Mouse (Mus musculus) layer of hippocampus, postnatal 14 days (tissue): Measurements from ENCODE around the gene Hps6. TPM values are rescaled to one million over a fixed set of nuclear protein-coding genes. Genes with fewer than 3 reads are reported as not detected.

Source experiments
- DNase-seq, 2 experiments: peaks; one replicate each; pipeline ENCODE4 v3.0.0; 2021 to 2022; ENCODE audit warnings: low spot score in 2 of 2, mixed read lengths in 1 of 2
- total RNA-seq, 2 experiments: library from RNA; stranded (reverse); gene quantifications; 2 replicates each; pipeline ENCODE4 v1.2.3; 2021

Hps6 gene
- total RNA-seq, 2 experiments from 2014 or later, result 4.9 to 5.9 TPM

DNA sequence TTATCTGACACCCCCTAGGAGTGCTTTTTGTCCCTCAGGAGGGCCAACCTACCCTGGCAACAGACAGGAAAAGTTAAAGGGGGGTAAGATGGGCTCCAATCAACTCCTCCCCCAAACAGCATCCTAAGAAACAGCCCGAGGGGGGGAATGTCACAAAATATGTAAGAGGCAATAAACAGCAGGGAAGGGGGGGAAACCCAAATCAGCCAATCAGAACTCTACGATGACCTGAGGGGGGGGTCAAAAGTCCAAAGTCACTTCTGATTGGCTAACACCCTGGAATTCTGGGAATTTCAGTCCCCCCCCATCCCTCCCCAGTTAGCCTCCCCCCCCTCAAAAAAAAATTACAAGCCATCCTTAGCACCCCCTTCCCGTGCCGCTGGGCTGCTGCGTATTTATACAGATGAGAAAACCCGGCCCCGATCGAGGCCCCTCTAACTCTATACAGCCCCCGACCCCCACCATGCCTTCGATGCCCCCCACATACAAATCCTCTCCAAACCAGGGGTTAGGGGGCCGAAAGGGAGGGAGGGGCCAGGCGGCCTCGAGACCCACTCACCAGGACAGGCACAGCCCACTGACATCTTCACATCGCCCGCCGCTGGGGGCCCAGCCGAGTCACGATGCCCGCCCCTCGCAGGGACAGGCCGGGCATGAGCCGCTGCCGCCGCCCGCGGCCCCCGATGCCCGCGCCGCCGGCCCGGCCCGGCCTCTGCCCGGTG, 41.1 kb downstream of the Hps6 start, which contains the start of gene Pprc1:
TSS of gene Pprc1 (plus strand) at position 616 of the 722 bp plus-strand sequence.
- no peak for DNase-seq

DNA sequence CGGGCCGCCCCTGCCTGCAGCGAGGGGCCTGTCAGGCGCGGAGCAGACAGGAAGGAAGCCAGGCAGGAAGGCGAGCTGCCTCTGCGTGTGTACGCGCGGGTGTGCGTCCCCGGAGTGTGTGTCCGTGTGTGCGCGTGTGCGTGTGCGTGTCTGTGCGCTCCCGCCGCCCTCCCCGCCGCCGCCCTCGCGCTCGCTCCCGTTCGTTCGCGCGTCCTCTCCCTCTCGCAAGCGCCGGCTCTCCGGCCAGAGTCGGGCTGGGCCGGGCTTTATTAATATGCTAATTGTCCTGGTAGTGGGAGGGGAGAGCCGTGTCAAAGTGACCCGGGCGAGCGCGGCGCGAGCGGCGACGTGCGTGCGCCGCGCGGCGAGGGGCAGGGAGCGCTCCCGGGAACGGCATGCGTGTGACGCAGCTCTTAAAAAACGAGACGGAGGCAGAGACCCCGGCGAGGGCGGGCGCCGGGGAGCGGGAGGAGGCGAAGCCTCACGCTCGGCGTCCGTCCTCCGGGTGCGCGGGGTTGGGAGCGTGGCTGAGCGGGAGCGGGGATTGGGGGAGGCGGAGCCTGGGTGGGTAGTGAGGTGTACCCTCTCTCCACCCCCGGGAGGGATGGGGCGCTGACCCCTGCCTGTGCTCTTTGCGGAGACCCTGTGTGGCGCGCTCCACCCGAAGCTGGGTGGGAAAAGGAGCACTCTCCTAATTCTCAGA, 41.8 kb downstream of the Hps6 start, which contains the start of gene Ldb1:
TSS of gene Ldb1 (minus strand) at position 222 of the 703 bp plus-strand sequence.
- peak; percentile 83 to 86 for DNase-seq

GRCm38 (mm10) chr19:46045696-46046311, 42.5 kb downstream of the Hps6 start:
- no peak for DNase-seq

GRCm38 (mm10) chr19:46046621-46047025, 43.3 kb downstream of the Hps6 start:
- no peak for DNase-seq

DNA sequence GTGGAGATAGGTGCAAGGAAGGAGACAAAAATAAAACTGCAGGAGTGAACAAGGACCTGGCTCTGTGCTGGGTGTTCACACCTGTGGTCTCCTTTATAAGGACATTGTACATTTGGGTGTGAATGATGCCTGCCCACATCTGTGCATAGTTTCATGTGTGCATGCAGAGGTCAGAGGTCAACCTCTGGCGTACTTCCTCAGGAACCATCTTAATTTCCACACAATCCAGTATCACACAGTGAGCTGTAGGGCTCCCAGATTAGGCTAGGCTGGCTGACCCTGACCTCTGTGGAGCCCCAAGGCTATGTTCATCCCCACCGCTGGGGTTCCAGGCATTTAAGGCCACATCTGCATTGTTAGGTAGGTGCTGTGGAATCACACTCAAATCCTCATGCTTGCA, 44.1 kb downstream of the Hps6 start:
- no peak for DNase-seq

DNA sequence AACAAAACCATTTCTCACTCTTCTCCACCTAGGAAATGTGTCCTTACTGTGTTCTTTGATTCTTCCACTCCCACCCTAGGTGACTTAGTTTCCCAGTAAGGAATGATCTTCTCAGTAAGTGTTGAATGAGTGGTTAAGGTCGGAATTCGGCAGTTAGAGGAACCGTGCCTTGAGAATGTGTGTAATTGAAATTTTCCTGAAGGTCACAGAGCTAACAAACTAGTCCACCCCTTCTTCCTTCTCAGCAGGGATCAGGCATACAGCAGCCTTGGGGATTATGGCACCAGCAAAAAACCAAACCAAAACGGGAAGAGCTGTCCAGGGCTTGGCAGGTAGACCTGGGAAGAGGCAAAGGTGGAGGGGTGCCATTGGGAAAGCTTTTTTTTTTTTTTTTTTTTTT, 45.8 kb downstream of the Hps6 start:
- DNase-seq, result no peak

DNA sequence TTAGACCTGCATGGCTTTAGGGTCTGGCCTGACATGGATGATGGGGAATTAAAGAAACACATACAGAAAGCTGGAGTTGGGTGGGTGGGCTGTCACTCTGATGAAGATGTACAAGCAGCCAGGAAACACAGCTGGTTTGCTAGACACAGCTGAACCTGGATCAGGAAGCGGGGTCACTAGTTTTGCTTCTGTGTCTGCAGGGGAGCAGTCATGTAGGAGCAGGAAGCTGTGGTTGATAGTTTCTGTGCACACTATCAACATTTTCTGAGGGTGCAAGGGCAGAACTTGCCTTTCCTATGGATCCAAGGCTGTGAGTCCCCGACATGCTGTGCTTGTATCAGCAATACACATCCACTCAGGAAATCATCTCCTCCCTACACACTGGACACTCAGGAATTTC, 47.2 kb downstream of the Hps6 start:
- DNase-seq, result no peak

Other genes starting within 250 kb of the Hps6 start
- gene Mgea5, start 219.7 kb upstream of the Hps6 start, total RNA-seq, result 100 to 1,000 TPM; 133 to 136 TPM
- 100 to 1,000 TPM; 193 to 195 TPM for gene Kcnip2, start 187.4 kb upstream of the Hps6 start, total RNA-seq
- gene Armh3, start 5.0 kb upstream of the Hps6 start, total RNA-seq, result 10 to 100 TPM; 21.0 to 21.3 TPM
- gene Pprc1, start 41.4 kb downstream of the Hps6 start, total RNA-seq, result 10 to 100 TPM; 23.4 to 29.0 TPM
- 100 to 1,000 TPM in 1 of 2 experiments, 10 to 100 TPM in 1; 95.3 to 103 TPM for gene Ldb1, start 41.7 kb downstream of the Hps6 start, total RNA-seq
- 10 to 100 TPM; 39.9 to 40.7 TPM for gene Nolc1, start 72.4 kb downstream of the Hps6 start, total RNA-seq
- not detected for gene Elovl3, start 128.4 kb downstream of the Hps6 start, total RNA-seq
- not detected for gene Pitx3, start 144.8 kb downstream of the Hps6 start, total RNA-seq
- 100 to 1,000 TPM in 1 of 2 experiments, 10 to 100 TPM in 1; 83.7 to 101 TPM for gene Gbf1, start 149.0 kb downstream of the Hps6 start, total RNA-seq